Mouse (Mus musculus) midbrain, postnatal 0 days (tissue): ENCODE measurements at regions not wholly inside any gene's neighbourhood (a gene's known extent, or its start where the extent isn't known, plus 50 kb on each side); places are given as distances from the start of the nearest gene placed in this dataset.

Experiments used
- ATAC-seq: fragments of 200-750 bp; cut with Nextera tagmentation; 2 replicates; pipeline ENCODE4 v1.8.0; 2017; ENCODE audit warnings: moderate number of reproducible peaks, mild to moderate bottlenecking, moderate TSS enrichment, moderate library complexity; ENCODE audit not compliant: low FRiP score
- DNase-seq: peaks from one replicate; pipeline ENCODE4 v3.0.0-alpha.2; 2015; ENCODE audit warnings: low spot score
- H3K27ac ChIP-seq: fragments of 300-500 bp; sonication (generic); 2 replicates; pipeline ENCODE4 v1.5.1; 2014; ENCODE audit warnings: low read depth, mild to moderate bottlenecking, low read length, mixed read lengths
- H3K27me3 ChIP-seq: fragments of 300-500 bp; sonication (generic); 2 replicates; pipeline ENCODE4 v1.6.1; 2014; ENCODE audit warnings: low read length, control low read depth, mixed read lengths; ENCODE audit not compliant: insufficient read depth
- H3K36me3 ChIP-seq: fragments of 300-500 bp; sonication (generic); 2 replicates; pipeline ENCODE4 v1.6.1; 2014; ENCODE audit warnings: low read length, control low read depth, mixed read lengths; ENCODE audit not compliant: insufficient read depth
- H3K4me1 ChIP-seq: fragments of 300-500 bp; sonication (generic); 2 replicates; pipeline ENCODE4 v1.6.1; 2014; ENCODE audit warnings: mild to moderate bottlenecking, control low read depth, antibody characterized with exemption, low read length, mixed read lengths; ENCODE audit not compliant: insufficient read depth
- H3K4me2 ChIP-seq: fragments of 300-500 bp; sonication (generic); 2 replicates; pipeline ENCODE4 v1.6.1; 2014; ENCODE audit warnings: low read depth, mild to moderate bottlenecking, low read length, mixed read lengths; ENCODE audit not compliant: poor library complexity, severe bottlenecking
- H3K4me3 ChIP-seq: fragments of 300-500 bp; sonication (generic); 2 replicates; pipeline ENCODE4 v1.5.1; 2014; ENCODE audit warnings: low read depth, mild to moderate bottlenecking, low read length, moderate library complexity
- H3K9ac ChIP-seq: fragments of 300-500 bp; sonication (generic); replicated peaks from 2 replicates; pipeline ENCODE4 v1.6.1; 2014; ENCODE audit warnings: mild to moderate bottlenecking, low read length, moderate library complexity, mixed read lengths; ENCODE audit not compliant: poor library complexity, severe bottlenecking
- H3K9me3 ChIP-seq: fragments of 300-500 bp; sonication (generic); 2 replicates; pipeline ENCODE4 v1.6.1; 2016; ENCODE audit warnings: low read length, control low read depth
- CTCF ChIP-seq: IDR thresholded peaks from 2 replicates; pipeline ENCODE4 v1.5.1; 2016; ENCODE audit warnings: antibody characterized with exemption, mild to moderate bottlenecking
- WGBS: fragments of 180-500 bp; shearing (Covaris S2); extraction: QIAGEN DNeasy Blood & Tissue Kit; methylation state at CpG from one replicate; pipeline ENCODE4 v1.1.7; 2014; 5-methylcytosine and 5-hydroxymethylcytosine counted together

DNA sequence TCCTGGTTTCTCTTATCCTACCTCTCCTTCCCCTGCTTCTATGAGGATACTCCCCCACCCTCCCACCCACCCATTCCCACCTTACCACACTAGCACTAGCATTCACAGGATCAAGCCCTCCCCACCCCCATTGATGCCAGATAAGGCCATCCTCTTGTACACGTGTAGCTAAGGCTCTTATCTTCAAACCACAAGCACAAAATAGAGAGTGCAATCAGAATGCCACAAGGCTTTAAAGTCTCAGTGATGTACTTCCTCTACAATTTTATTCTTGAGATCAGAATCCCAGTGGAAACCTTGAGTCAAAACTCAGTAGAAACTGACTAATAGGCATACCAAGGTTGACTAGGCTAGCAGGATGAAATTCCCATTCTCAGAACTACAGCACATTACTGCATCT is 348.4 kb downstream of the Speer2 start:
- Histone ChIP-seq H3K4me3 (no peak overlapping the region), H3K9me3 (no peaks in the 10 kb centered on the region), H3K36me3 (no peaks in the 10 kb centered on the region), H3K4me2 (no peak overlapping the region), H3K4me1 (no peaks in the 10 kb centered on the region), H3K27ac (no peak overlapping the region), H3K27me3 (no peaks in the 10 kb centered on the region), H3K9ac (no peak overlapping the region)
- DNase-seq = no peak
- no peak for TF ChIP-seq CTCF
- no peak for ATAC-seq
- WGBS = 59% methylated on average over 1 of the region's 1 CpGs

DNA sequence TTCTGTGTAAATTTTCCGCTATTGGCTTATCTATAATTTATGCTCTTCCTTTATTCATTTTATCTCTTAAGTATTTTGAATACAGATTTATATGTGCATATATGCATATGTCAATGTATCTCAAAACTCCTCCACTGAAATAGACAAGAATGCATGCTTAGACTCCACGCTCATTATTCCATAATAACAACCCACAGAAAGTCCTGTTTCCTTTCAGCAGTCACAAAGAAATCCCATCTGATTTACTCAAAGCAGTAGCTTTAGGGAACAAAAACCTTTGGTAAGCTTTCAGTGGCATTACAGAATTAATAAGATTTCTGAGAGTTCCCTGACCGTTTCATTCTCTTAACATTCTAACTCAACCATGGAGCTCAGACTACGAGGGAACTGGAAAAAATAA is 386.2 kb downstream of the Speer2 start:
- Histone ChIP-seq H3K9me3 (no peaks in the 10 kb centered on the region), H3K9ac (no peak overlapping the region), H3K4me2 (no peak overlapping the region), H3K27ac (no peak overlapping the region), H3K4me3 (no peak overlapping the region), H3K36me3 (no peaks in the 10 kb centered on the region), H3K27me3 (no peaks in the 10 kb centered on the region), H3K4me1 (no peaks in the 10 kb centered on the region)
- ATAC-seq (no peak), DNase-seq (no peak)
- no peak for TF ChIP-seq CTCF
- WGBS = 19% methylated on average over 4 of the region's 4 CpGs

DNA sequence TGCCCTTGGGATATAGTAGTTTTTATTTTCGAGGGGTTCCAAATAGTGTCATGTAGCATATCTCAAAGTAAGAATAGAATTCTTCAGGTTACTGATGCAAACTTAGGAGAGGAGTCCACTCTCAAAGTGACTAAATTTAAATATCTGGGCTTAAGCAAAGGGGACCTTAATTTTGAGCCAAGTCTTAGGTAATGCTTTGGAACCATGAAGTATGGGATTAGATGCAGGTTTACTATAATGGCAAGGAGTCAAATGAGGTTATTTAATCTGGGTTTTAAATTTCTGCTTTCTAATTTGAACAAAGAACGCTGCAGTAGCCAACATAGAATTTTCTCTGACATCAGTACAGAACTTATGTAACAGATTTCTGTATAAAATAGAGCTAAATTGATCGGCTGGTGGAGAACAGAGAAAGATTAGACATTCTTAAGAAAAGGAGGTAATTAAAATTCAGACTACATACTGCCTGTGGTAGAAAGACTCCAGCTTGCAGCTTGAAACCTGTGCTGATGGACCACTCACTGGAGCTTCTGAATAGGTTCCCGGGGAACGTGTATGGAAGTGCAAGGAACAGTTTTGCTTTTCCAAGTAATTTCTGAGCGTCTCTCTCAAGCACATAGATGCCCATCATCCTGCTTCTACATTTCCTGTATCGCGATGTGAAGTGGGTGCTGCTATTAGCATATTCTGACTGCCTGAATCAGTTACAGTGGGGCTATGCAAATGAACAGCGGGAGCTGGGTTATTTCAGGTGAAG is 394.3 kb downstream of the Speer2 start:
- 16% methylated on average over 9 of the region's 9 CpGs for WGBS
- TF ChIP-seq CTCF = no peak
- ATAC-seq = peak; percentile 31; the same call in 1 of the 2 replicates
- no peaks in the 10 kb centered on the region for H3K9me3 ChIP-seq
- H3K4me3 ChIP-seq = peak overlapping the region; percentile 32
- H3K4me2 ChIP-seq = peak overlapping the region; percentile 50
- no peaks in the 10 kb centered on the region for H3K27me3 ChIP-seq
- H3K9ac ChIP-seq = 0 out of 2 replicates have a peak overlapping the region, but pooled peaks have one; percentile 48
- H3K27ac ChIP-seq = peak overlapping the region; percentile 47
- H3K4me1 ChIP-seq = no peaks in the 10 kb centered on the region
- DNase-seq = peak; percentile 21
- no peaks in the 10 kb centered on the region for H3K36me3 ChIP-seq

DNA sequence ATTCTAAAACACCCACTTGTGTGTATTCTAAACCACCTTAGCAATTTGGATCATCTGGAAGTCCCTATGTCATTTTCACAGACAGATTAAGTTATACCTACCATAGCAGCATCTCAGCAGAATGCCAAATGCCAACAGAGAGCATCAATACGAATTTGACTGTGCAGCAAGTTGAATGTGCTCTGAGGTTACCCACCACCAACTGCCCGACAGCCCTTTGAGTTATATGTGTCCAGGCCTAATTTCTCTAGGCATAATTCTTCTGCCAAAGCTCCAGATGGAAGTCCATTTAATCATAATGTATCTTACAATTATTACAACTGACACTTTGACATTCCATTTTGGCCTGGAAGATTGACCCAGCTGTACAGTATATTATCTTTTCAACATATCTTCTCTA is 404.4 kb downstream of the Speer2 start:
- no peaks in the 10 kb centered on the region for H3K27me3 ChIP-seq
- no peak overlapping the region for H3K27ac ChIP-seq
- DNase-seq (peak; percentile 8), ATAC-seq (no peak)
- no peaks in the 10 kb centered on the region for H3K4me1 ChIP-seq
- WGBS = 91% methylated on average over 2 of the region's 2 CpGs
- no peak for TF ChIP-seq CTCF
- H3K36me3 ChIP-seq = no peaks in the 10 kb centered on the region
- H3K9ac ChIP-seq = no peak overlapping the region
- no peaks in the 10 kb centered on the region for H3K9me3 ChIP-seq
- H3K4me2 ChIP-seq = no peak overlapping the region
- H3K4me3 ChIP-seq = no peak overlapping the region

DNA sequence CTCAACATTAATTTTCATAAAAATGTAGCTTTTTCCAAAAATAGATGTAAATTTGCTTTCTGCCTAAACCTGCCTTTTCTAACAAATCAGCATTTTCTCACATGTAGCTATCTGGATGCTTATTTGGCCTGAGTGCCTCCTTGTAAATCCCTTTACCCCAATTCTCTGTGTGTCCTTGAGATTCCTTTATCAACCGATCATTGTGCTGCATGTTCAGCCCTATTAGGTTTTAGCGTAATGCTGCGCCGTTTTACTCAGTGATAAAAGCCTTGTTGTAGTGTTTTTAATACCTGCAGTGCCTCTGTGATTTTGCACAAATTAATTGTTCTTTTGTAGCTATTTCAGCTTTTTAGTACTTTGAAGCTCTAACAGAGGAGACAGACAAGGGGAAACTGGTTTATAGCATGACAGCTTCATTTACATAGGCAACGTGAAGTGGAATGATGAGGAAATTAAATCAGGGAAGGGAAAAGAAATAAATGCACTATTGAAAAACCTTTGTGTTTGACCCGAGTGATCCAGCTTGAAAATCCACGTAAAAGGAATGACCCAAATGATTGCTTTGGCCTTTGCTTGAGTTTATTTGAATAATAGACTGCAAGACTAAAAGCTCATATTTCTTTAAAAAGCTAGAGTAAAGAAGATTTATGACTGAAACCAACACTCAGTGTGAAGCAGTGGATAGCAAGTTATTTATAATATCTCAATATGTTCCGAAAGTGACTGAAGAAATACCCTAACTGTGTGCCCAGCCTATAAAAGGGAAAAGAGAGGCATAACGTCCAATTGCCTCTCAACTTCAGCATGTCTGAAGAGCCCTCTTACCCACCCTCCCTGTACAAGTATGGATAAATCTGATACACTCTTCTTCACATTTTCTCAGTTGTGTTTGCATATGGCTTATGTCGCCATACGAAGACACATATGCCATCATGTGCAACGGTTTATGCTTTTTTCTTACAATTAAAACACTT is 438.6 kb downstream of the Speer2 start:
- no peak for TF ChIP-seq CTCF
- 51% methylated on average over 12 of the region's 12 CpGs for WGBS
- Histone ChIP-seq H3K4me3 (no peak overlapping the region), H3K9ac (no peak overlapping the region), H3K9me3 (no peaks in the 10 kb centered on the region), H3K4me2 (no peak overlapping the region), H3K4me1 (no peaks in the 10 kb centered on the region), H3K36me3 (no peaks in the 10 kb centered on the region), H3K27ac (no peak overlapping the region), H3K27me3 (no peaks in the 10 kb centered on the region)
- ATAC-seq (no peak), DNase-seq (no peak)
